In genomic region chr2:25571221-25571620, GRCm38 (mm10) we compare ENCODE assay signal across 24 mouse cellular contexts. TPM values are rescaled to one million over a fixed set of nuclear protein-coding genes. Genes with fewer than 3 reads are reported as not detected.
DNase-seq lines count a peak whose midpoint lies in the region; ATAC-seq and TF ChIP-seq lines count a peak whose summit lies in the region.
"Had no signal": no experiment of that assay in that cellular context is flagged by ENCODE, and none has a peak within 500 bp of the region (broad histone marks: within the 10 kb centered on the region; RNA-seq: fewer than 3 reads in every experiment).

No protein-coding gene starts in this region.

- 0 out of 2 replicates have a peak overlapping the region, but pooled peaks have one; percentile 29 for H3K9ac ChIP-seq in hindbrain, embryonic 13.5 days
- no peak overlapping the region for H3K9ac ChIP-seq in hindbrain, embryonic 14.5 days
- H3K9ac ChIP-seq in intestine, postnatal 0 days (ENCODE audit: low read depth, low read length) = peak overlapping the region; percentile 51
- H3K9ac ChIP-seq: embryonic facial prominence, embryonic 15.5 days; heart, embryonic 12.5 days; hindbrain, embryonic 12.5 days had no signal

- no peak overlapping the region for H3K4me3 ChIP-seq in hindbrain, embryonic 13.5 days
- no peak overlapping the region for H3K4me3 ChIP-seq in hindbrain, embryonic 14.5 days (replicated peaks; ENCODE audit: low read length)
- H3K4me3 ChIP-seq in intestine, postnatal 0 days (ENCODE audit: low read depth, low read length) = peak overlapping the region; percentile 46
- H3K4me3 ChIP-seq: embryonic facial prominence, embryonic 15.5 days; erythroblast, embryonic 14.5 days; forebrain, embryonic 10.5 days; gastrocnemius, adult 2 months; heart, adult 2 months; heart, embryonic 12.5 days; hindbrain, embryonic 12.5 days had no signal

- H3K4me2 ChIP-seq in hindbrain, embryonic 13.5 days = no peak overlapping the region
- H3K4me2 ChIP-seq in hindbrain, embryonic 14.5 days (replicated peaks) = no peak overlapping the region
- peak overlapping the region; percentile 64 for H3K4me2 ChIP-seq in intestine, postnatal 0 days (replicated peaks; ENCODE audit: low read depth)
- H3K4me2 ChIP-seq: embryonic facial prominence, embryonic 15.5 days; heart, embryonic 12.5 days; hindbrain, embryonic 12.5 days had no signal

- peaks cover 53% of the 10 kb centered on the region for H3K36me3 ChIP-seq in hindbrain, embryonic 13.5 days
- H3K36me3 ChIP-seq in hindbrain, embryonic 14.5 days (replicated peaks; ENCODE audit: control insufficient read depth, insufficient read depth) = peaks cover 25% of the 10 kb centered on the region
- H3K36me3 ChIP-seq in intestine, postnatal 0 days (ENCODE audit: control insufficient read depth, insufficient read depth) = peaks cover 32% of the 10 kb centered on the region

- peaks cover 28% of the 10 kb centered on the region for H3K4me1 ChIP-seq in hindbrain, embryonic 13.5 days (replicated peaks)
- H3K4me1 ChIP-seq in hindbrain, embryonic 14.5 days (replicated peaks; ENCODE audit: control insufficient read depth, insufficient read depth, low read length) = peaks cover 21% of the 10 kb centered on the region
- H3K4me1 ChIP-seq in intestine, postnatal 0 days (replicated peaks; ENCODE audit: control insufficient read depth, insufficient read depth, low read length) = peaks cover 9% of the 10 kb centered on the region; the same call in 1 of the 2 replicates

- no peaks in the 10 kb centered on the region for H3K9me3 ChIP-seq in hindbrain, embryonic 13.5 days
- H3K9me3 ChIP-seq in hindbrain, embryonic 14.5 days (ENCODE audit: control insufficient read depth, low read length) = no peaks in the 10 kb centered on the region
- no peaks in the 10 kb centered on the region for H3K9me3 ChIP-seq in intestine, postnatal 0 days (ENCODE audit: control insufficient read depth)
- H3K9me3 ChIP-seq: embryonic facial prominence, embryonic 15.5 days; forebrain, embryonic 10.5 days; heart, embryonic 12.5 days; hindbrain, embryonic 12.5 days had no signal

- no peak for ATAC-seq in hindbrain, embryonic 13.5 days (ENCODE audit: low FRiP score)
- ATAC-seq in hindbrain, embryonic 14.5 days (ENCODE audit: low FRiP score) = no peak
- ATAC-seq in intestine, postnatal 0 days = peak; percentile 53
- ATAC-seq: activated CD4-positive, CD25-positive, alpha-beta regulatory T cell, adult 4 months; forebrain, embryonic 14.5 days; Patski had no signal

- no peak for TF ChIP-seq CTCF in intestine, postnatal 0 days (IDR thresholded peaks at IDR 0.05; ENCODE audit: low read depth)

- no peak overlapping the region for H3K27ac ChIP-seq in hindbrain, embryonic 13.5 days
- no peak overlapping the region for H3K27ac ChIP-seq in hindbrain, embryonic 14.5 days
- H3K27ac ChIP-seq in intestine, postnatal 0 days (ENCODE audit: low read depth, low read length) = peak overlapping the region; percentile 91
- H3K27ac ChIP-seq: embryonic facial prominence, embryonic 15.5 days; forebrain, embryonic 10.5 days; gastrocnemius, adult 2 months; heart, adult 2 months; hindbrain, embryonic 12.5 days had no signal

- peak; percentile 28 for DNase-seq in cerebellum, adult 9-10 months
- no peak for DNase-seq in cerebellum, postnatal 25 days
- DNase-seq in hindbrain, embryonic 14.5 days (ENCODE audit: low spot score) = no peak
- DNase-seq in right cerebral cortex, postnatal 14 days = peak; percentile 3
- DNase-seq in right cerebral cortex, adult 2 months (ENCODE audit: low spot score in 2 of 2) = no peak
- DNase-seq in adrenal gland, postnatal 10 days = no peak
- DNase-seq: adrenal gland, postnatal 25 days; cerebellum, adult 8-10 months; embryo, embryonic 11 days; gastrocnemius, adult 2 months; gastrocnemius, postnatal 25 days; kidney, adult 2 months had no signal

- H3K27me3 ChIP-seq in hindbrain, embryonic 13.5 days = peaks cover 7% of the 10 kb centered on the region
- H3K27me3 ChIP-seq in hindbrain, embryonic 14.5 days (ENCODE audit: control insufficient read depth, insufficient read depth, low read length) = peaks cover 9% of the 10 kb centered on the region
- H3K27me3 ChIP-seq in intestine, postnatal 0 days (replicated peaks; ENCODE audit: control insufficient read depth, insufficient read depth, low read length) = 0 out of 2 replicates have a peak, but pooled peaks cover under 1% of the 10 kb centered on the region
- H3K27me3 ChIP-seq: CH12.LX, Patski had no signal

- 90% methylated on average over 4 of the region's 4 CpGs for whole genome bisulfite sequencing in hindbrain, embryonic 13.5 days
- 94% methylated on average over 4 of the region's 4 CpGs for WGBS in hindbrain, embryonic 14.5 days
- WGBS in intestine, postnatal 0 days = 49% methylated on average over 4 of the region's 4 CpGs

RNA-seq across cellular contexts. Expression of gene Mamdc4, which starts 3.4 kb away (rescaled TPM):
- polyA plus RNA-seq in hindbrain, embryonic 13.5 days (2015; fragmentation: Nextera tagmentation; extraction: Ambion mirVana) = 2.3 and 2.6 TPM in 2 replicates
- polyA plus RNA-seq in hindbrain, embryonic 14.5 days (2014; fragmentation: Nextera tagmentation; extraction: Ambion mirVana) = 1.3 and 1.7 TPM in 2 replicates
- polyA plus RNA-seq in intestine, postnatal 0 days (2015; fragmentation: Nextera tagmentation; extraction: Ambion mirVana) = 588 and 718 TPM in 2 replicates
- 1 to 10 TPM; 1.6 to 6.3 TPM for total RNA-seq in adrenal gland, postnatal 10 days (2021)

RNA-seq across cellular contexts. Expression of gene Phpt1, which starts 3.8 kb away (rescaled TPM):
- 179 and 182 TPM in 2 replicates for polyA plus RNA-seq in hindbrain, embryonic 13.5 days (2015; fragmentation: Nextera tagmentation; extraction: Ambion mirVana)
- 171 and 187 TPM in 2 replicates for polyA plus RNA-seq in hindbrain, embryonic 14.5 days (2014; fragmentation: Nextera tagmentation; extraction: Ambion mirVana)
- polyA plus RNA-seq in intestine, postnatal 0 days (2015; fragmentation: Nextera tagmentation; extraction: Ambion mirVana) = 116 TPM in 2 replicates
- 10 to 100 TPM; 63.5 to 82.8 TPM for total RNA-seq in adrenal gland, postnatal 10 days (2021)

RNA-seq across cellular contexts. Expression of gene Ajm1, which starts 10.3 kb away (rescaled TPM):
- polyA plus RNA-seq in hindbrain, embryonic 13.5 days (2015; fragmentation: Nextera tagmentation; extraction: Ambion mirVana) = 8.1 and 8.2 TPM in 2 replicates
- 10.8 and 12.7 TPM in 2 replicates for polyA plus RNA-seq in hindbrain, embryonic 14.5 days (2014; fragmentation: Nextera tagmentation; extraction: Ambion mirVana)
- 0.68 and 0.78 TPM in 2 replicates for polyA plus RNA-seq in intestine, postnatal 0 days (2015; fragmentation: Nextera tagmentation; extraction: Ambion mirVana)
- 1 to 10 TPM; 1.8 to 2.2 TPM for total RNA-seq in adrenal gland, postnatal 10 days (2021)
- total RNA-seq: gastrocnemius, adult 2 months; gastrocnemius, postnatal 25 days had no signal
- polyA plus RNA-seq: erythroblast, embryonic 14.5 days had no signal

RNA-seq across cellular contexts. Expression of gene Edf1, which starts 13.6 kb away (rescaled TPM):
- 409 and 436 TPM in 2 replicates for polyA plus RNA-seq in hindbrain, embryonic 13.5 days (2015; fragmentation: Nextera tagmentation; extraction: Ambion mirVana)
- 353 and 366 TPM in 2 replicates for polyA plus RNA-seq in hindbrain, embryonic 14.5 days (2014; fragmentation: Nextera tagmentation; extraction: Ambion mirVana)
- polyA plus RNA-seq in intestine, postnatal 0 days (2015; fragmentation: Nextera tagmentation; extraction: Ambion mirVana) = 481 and 496 TPM in 2 replicates
- 100 to 1,000 TPM; 266 to 285 TPM for total RNA-seq in adrenal gland, postnatal 10 days (2021)

RNA-seq across cellular contexts. Expression of gene Traf2, which starts 24.5 kb away (rescaled TPM):
- polyA plus RNA-seq in hindbrain, embryonic 13.5 days (2015; fragmentation: Nextera tagmentation; extraction: Ambion mirVana) = 21.1 and 21.2 TPM in 2 replicates
- 15.6 and 16.3 TPM in 2 replicates for polyA plus RNA-seq in hindbrain, embryonic 14.5 days (2014; fragmentation: Nextera tagmentation; extraction: Ambion mirVana)
- polyA plus RNA-seq in intestine, postnatal 0 days (2015; fragmentation: Nextera tagmentation; extraction: Ambion mirVana) = 16.4 and 18.7 TPM in 2 replicates
- 10 to 100 TPM; 18.0 to 22.7 TPM for total RNA-seq in adrenal gland, postnatal 10 days (2021)

Comparison
In these comparisons a context has a peak if more than half of its experiments do, and no peak if none do; other contexts are left out.
1. DNase-seq: peak in cerebellum, adult 9-10 months (single experiment) and right cerebral cortex, postnatal 14 days (single experiment); none in cerebellum, postnatal 25 days (0 of 2), hindbrain, embryonic 14.5 days (single experiment), right cerebral cortex, adult 2 months (0 of 2) and adrenal gland, postnatal 10 days (single experiment).
2. RNA of gene Mamdc4, which starts 3.4 kb away (polyA plus RNA-seq): 588 to 718 TPM in intestine, postnatal 0 days; 2.3 to 2.6 TPM in hindbrain, embryonic 13.5 days and 1.3 to 1.7 TPM in hindbrain, embryonic 14.5 days; every median in the first group is over 100 times any median in the second.